In genomic region chr19:5940173-5940572, GRCm38 (mm10) we compare ENCODE assay signal across 10 mouse cellular contexts. TPM values are rescaled to one million over a fixed set of nuclear protein-coding genes. Genes with fewer than 3 reads are reported as not detected.
DNase-seq lines count a peak whose midpoint lies in the region; ATAC-seq and TF ChIP-seq lines count a peak whose summit lies in the region.
"Had no signal": no experiment of that assay in that cellular context is flagged by ENCODE, and none has a peak within 500 bp of the region (broad histone marks: within the 10 kb centered on the region; RNA-seq: fewer than 3 reads in every experiment).

No protein-coding gene starts in this region.

- TF ChIP-seq POLR2A in lung, adult 2 months (IDR thresholded peaks at IDR 0.05; ENCODE audit: borderline replicate concordance, extremely low read depth, low read depth, low read length), result no peak

- no peak for DNase-seq in embryonic facial prominence, embryonic 10.5 days (ENCODE audit: low spot score)
- peak; percentile 100 for DNase-seq in 3T3-L1 (ENCODE audit: low read depth, low spot score)
- peak; percentile 91 to 94 for DNase-seq in cerebellum, postnatal 25 days
- DNase-seq in heart, postnatal 0 days (ENCODE audit: low spot score), result peak; percentile 57
- peak; percentile 50 for DNase-seq in lung, adult 2 months
- DNase-seq in frontal cortex, postnatal 36 days (ENCODE audit: low spot score in 2 of 2), result no peak
- DNase-seq in frontal cortex, postnatal 25 days (ENCODE audit: low spot score in 2 of 2), result no peak

- H3K36me3 ChIP-seq in embryonic facial prominence, embryonic 12.5 days, result peaks cover 42% of the 10 kb centered on the region
- peaks cover 71% of the 10 kb centered on the region for H3K36me3 ChIP-seq in embryonic facial prominence, embryonic 10.5 days (replicated peaks)
- H3K36me3 ChIP-seq in heart, postnatal 0 days (replicated peaks; ENCODE audit: control insufficient read depth, insufficient read depth, low read length), result peaks cover 8% of the 10 kb centered on the region

- TF ChIP-seq CTCF in heart, postnatal 0 days (IDR thresholded peaks at IDR 0.05; ENCODE audit: low read depth), result no peak
- TF ChIP-seq CTCF in lung, adult 2 months (IDR thresholded peaks at IDR 0.05; ENCODE audit: insufficient read depth, low read length), result no peak

- no peak overlapping the region for H3K9ac ChIP-seq in embryonic facial prominence, embryonic 12.5 days
- no peak overlapping the region for H3K9ac ChIP-seq in heart, postnatal 0 days (replicated peaks; ENCODE audit: low read depth, low read length)

- 60% methylated on average over 4 of the region's 4 CpGs for WGBS in embryonic facial prominence, embryonic 12.5 days
- whole genome bisulfite sequencing in embryonic facial prominence, embryonic 10.5 days, result 76% methylated on average over 4 of the region's 4 CpGs
- 24% methylated on average over 4 of the region's 4 CpGs for WGBS in heart, postnatal 0 days
- WGBS in lung, adult 2 months, result 28% methylated on average over 4 of the region's 4 CpGs

- peak overlapping the region; percentile 51; the same call in 1 of the 2 replicates for H3K27ac ChIP-seq in embryonic facial prominence, embryonic 12.5 days
- no peak overlapping the region for H3K27ac ChIP-seq in embryonic facial prominence, embryonic 10.5 days (replicated peaks)
- peak overlapping the region; percentile 75 for H3K27ac ChIP-seq in heart, postnatal 0 days (ENCODE audit: low read depth)

- H3K4me2 ChIP-seq in embryonic facial prominence, embryonic 12.5 days (replicated peaks), result no peak overlapping the region
- no peak overlapping the region for H3K4me2 ChIP-seq in heart, postnatal 0 days (ENCODE audit: low read depth, low read length)

- ATAC-seq in embryonic facial prominence, embryonic 12.5 days (ENCODE audit: insufficient number of reproducible peaks, insufficient read depth, low FRiP score, low TSS enrichment), result no peak
- ATAC-seq in heart, postnatal 0 days (ENCODE audit: insufficient read depth, low read depth), result peak; percentile 36

- no peaks in the 10 kb centered on the region for H3K9me3 ChIP-seq in embryonic facial prominence, embryonic 12.5 days
- no peaks in the 10 kb centered on the region for H3K9me3 ChIP-seq in embryonic facial prominence, embryonic 10.5 days
- H3K9me3 ChIP-seq in heart, postnatal 0 days (replicated peaks; ENCODE audit: control insufficient read depth, low read length), result no peaks in the 10 kb centered on the region
- H3K9me3 ChIP-seq: megakaryocyte, embryonic 14.5 days had no signal

- TF ChIP-seq EP300 in heart, postnatal 0 days (IDR thresholded peaks at IDR 0.05; ENCODE audit: low read depth), result peak; percentile 63; the same call in 1 of the 2 replicates

- H3K4me3 ChIP-seq in embryonic facial prominence, embryonic 12.5 days, result no peak overlapping the region
- H3K4me3 ChIP-seq in embryonic facial prominence, embryonic 10.5 days, result no peak overlapping the region
- no peak overlapping the region for H3K4me3 ChIP-seq in heart, postnatal 0 days (ENCODE audit: low read depth, low read length)
- no peak overlapping the region for H3K4me3 ChIP-seq in lung, adult 2 months (replicated peaks; ENCODE audit: extremely low read depth, low read depth, low read length)
- H3K4me3 ChIP-seq: megakaryocyte, embryonic 14.5 days had no signal

- H3K27me3 ChIP-seq in embryonic facial prominence, embryonic 12.5 days, result no peaks in the 10 kb centered on the region
- H3K27me3 ChIP-seq in embryonic facial prominence, embryonic 10.5 days (replicated peaks; ENCODE audit: low read depth, poor library complexity, severe bottlenecking), result no peaks in the 10 kb centered on the region
- H3K27me3 ChIP-seq in heart, postnatal 0 days (ENCODE audit: control insufficient read depth, insufficient read depth, low read length), result no peaks in the 10 kb centered on the region

- 0 out of 2 replicates have a peak, but pooled peaks cover 3% of the 10 kb centered on the region for H3K4me1 ChIP-seq in embryonic facial prominence, embryonic 12.5 days
- H3K4me1 ChIP-seq in embryonic facial prominence, embryonic 10.5 days, result peaks cover 24% of the 10 kb centered on the region
- H3K4me1 ChIP-seq in heart, postnatal 0 days (ENCODE audit: control insufficient read depth, insufficient read depth), result peaks cover 46% of the 10 kb centered on the region
- peaks cover 44% of the 10 kb centered on the region for H3K4me1 ChIP-seq in lung, adult 2 months (ENCODE audit: control insufficient read depth, insufficient read depth, low read length)

RNA-seq across cellular contexts. Expression of gene Cdc42ep2, which starts 15.6 kb away (rescaled TPM):
- polyA plus RNA-seq in embryonic facial prominence, embryonic 12.5 days (2016; fragmentation: Nextera tagmentation; extraction: Ambion mirVana), result 3.6 and 4.2 TPM in 2 replicates
- polyA plus RNA-seq in embryonic facial prominence, embryonic 10.5 days (2016; fragmentation: Nextera tagmentation; extraction: Ambion mirVana), result 1.5 and 2.2 TPM in 2 replicates
- total RNA-seq in heart, postnatal 0 days (2014; rRNA removed; ENCODE audit: low replicate concordance), result 15.7 and 17.4 TPM in 2 replicates
- 8.8 and 9.5 TPM in 2 replicates for polyA plus RNA-seq in heart, postnatal 0 days (2015; fragmentation: Nextera tagmentation; extraction: Ambion mirVana)
- polyA plus RNA-seq in lung, adult 2 months (2012; rRNA removed), result 22.2 and 24.1 TPM in 2 replicates
- total RNA-seq: common myeloid progenitor, adult 5-6 weeks had no signal

RNA-seq across cellular contexts. Expression of gene Pola2, which starts 23.8 kb away (rescaled TPM):
- 80.5 and 82.9 TPM in 2 replicates for polyA plus RNA-seq in embryonic facial prominence, embryonic 12.5 days (2016; fragmentation: Nextera tagmentation; extraction: Ambion mirVana)
- 119 and 120 TPM in 2 replicates for polyA plus RNA-seq in embryonic facial prominence, embryonic 10.5 days (2016; fragmentation: Nextera tagmentation; extraction: Ambion mirVana)
- total RNA-seq in heart, postnatal 0 days (2014; rRNA removed; ENCODE audit: low replicate concordance), result 44.7 and 64.3 TPM in 2 replicates
- polyA plus RNA-seq in heart, postnatal 0 days (2015; fragmentation: Nextera tagmentation; extraction: Ambion mirVana), result 32.7 and 34.1 TPM in 2 replicates
- polyA plus RNA-seq in lung, adult 2 months (2012; rRNA removed), result 30.5 and 32.7 TPM in 2 replicates

RNA-seq across cellular contexts. Expression of gene Dpf2, which starts 27.4 kb away (rescaled TPM):
- 192 and 207 TPM in 2 replicates for polyA plus RNA-seq in embryonic facial prominence, embryonic 12.5 days (2016; fragmentation: Nextera tagmentation; extraction: Ambion mirVana)
- polyA plus RNA-seq in embryonic facial prominence, embryonic 10.5 days (2016; fragmentation: Nextera tagmentation; extraction: Ambion mirVana), result 231 and 251 TPM in 2 replicates
- total RNA-seq in heart, postnatal 0 days (2014; rRNA removed; ENCODE audit: low replicate concordance), result 57.8 and 91.8 TPM in 2 replicates
- polyA plus RNA-seq in heart, postnatal 0 days (2015; fragmentation: Nextera tagmentation; extraction: Ambion mirVana), result 60.5 and 61.4 TPM in 2 replicates
- polyA plus RNA-seq in lung, adult 2 months (2012; rRNA removed), result 87.1 and 103 TPM in 2 replicates

RNA-seq across cellular contexts. Expression of gene Slc22a20, which starts 45.8 kb away (rescaled TPM):
- polyA plus RNA-seq in embryonic facial prominence, embryonic 12.5 days (2016; fragmentation: Nextera tagmentation; extraction: Ambion mirVana), result not detected in 2 replicates
- polyA plus RNA-seq in embryonic facial prominence, embryonic 10.5 days (2016; fragmentation: Nextera tagmentation; extraction: Ambion mirVana), result not detected in 2 replicates
- not detected in 2 replicates for total RNA-seq in heart, postnatal 0 days (2014; rRNA removed; ENCODE audit: low replicate concordance)
- polyA plus RNA-seq in heart, postnatal 0 days (2015; fragmentation: Nextera tagmentation; extraction: Ambion mirVana), result not detected in 2 replicates
- polyA plus RNA-seq in lung, adult 2 months (2012; rRNA removed), result not detected in 2 replicates
- total RNA-seq: common myeloid progenitor, adult 5-6 weeks had no signal

RNA-seq across cellular contexts. Expression of gene Tigd3, which starts 46.2 kb away (rescaled TPM):
- 5.3 and 6.3 TPM in 2 replicates for polyA plus RNA-seq in embryonic facial prominence, embryonic 12.5 days (2016; fragmentation: Nextera tagmentation; extraction: Ambion mirVana)
- polyA plus RNA-seq in embryonic facial prominence, embryonic 10.5 days (2016; fragmentation: Nextera tagmentation; extraction: Ambion mirVana), result 6.8 and 7.4 TPM in 2 replicates
- 0.81 and 3.3 TPM in 2 replicates for total RNA-seq in heart, postnatal 0 days (2014; rRNA removed; ENCODE audit: low replicate concordance)
- 0.85 and 0.91 TPM in 2 replicates for polyA plus RNA-seq in heart, postnatal 0 days (2015; fragmentation: Nextera tagmentation; extraction: Ambion mirVana)
- polyA plus RNA-seq in lung, adult 2 months (2012; rRNA removed), result 1.1 and 1.2 TPM in 2 replicates

Comparison
In these comparisons a context has a peak if more than half of its experiments do, and no peak if none do; other contexts are left out.
1. DNase-seq: peak in 3T3-L1 (single experiment), cerebellum, postnatal 25 days (2 of 2), heart, postnatal 0 days (single experiment) and lung, adult 2 months (single experiment); none in embryonic facial prominence, embryonic 10.5 days (single experiment), frontal cortex, postnatal 36 days (0 of 2) and frontal cortex, postnatal 25 days (0 of 2).